Mouse (Mus musculus) ZHBTc4 (cell line): ENCODE results near the gene Btbd1.

Experiments
- DNase-seq: peaks from one replicate; pipeline ENCODE4 v3.0.0-alpha.2; 2011; ENCODE audit warnings: low read depth, low spot score

Gene Btbd1

GRCm38 (mm10) chr7:81788536-81788935, 40.7 kb downstream of the Btbd1 start:
- DNase-seq = peak; percentile 39

GRCm38 (mm10) chr7:81777667-81778218, 51.5 kb downstream of the Btbd1 start:
- no peak for DNase-seq

GRCm38 (mm10) chr7:81775325-81775724, 53.9 kb downstream of the Btbd1 start:
- no peak for DNase-seq

- peak; percentile 34 for DNase-seq
Observed at GRCm38 (mm10) chr7:81772786-81773539, 56.3 kb downstream of the Btbd1 start.

- DNase-seq = peak; percentile 90
Observed at GRCm38 (mm10) chr7:81763110-81763845, 66.0 kb downstream of the Btbd1 start.

- peak; percentile 98 for DNase-seq
Observed at GRCm38 (mm10) chr7:81762180-81763109, 66.8 kb downstream of the Btbd1 start, which contains the start of gene Ramac. TSS of gene Ramac (plus strand) at chr7:81762925.

GRCm38 (mm10) chr7:81747956-81748355, 81.3 kb downstream of the Btbd1 start:
- no peak for DNase-seq

- DNase-seq = peak; percentile 60
Observed at GRCm38 (mm10) chr7:81744145-81744544, 85.1 kb downstream of the Btbd1 start.
